Mouse (Mus musculus): Measurements from ENCODE around the gene Lyar. TPM values are rescaled to one million over a fixed set of nuclear protein-coding genes. Genes with fewer than 3 reads are reported as not detected.

Gene Lyar
- 10 to 100 TPM; 18.7 to 19.9 TPM for total RNA-seq (2021)
- long read RNA-seq, experiment 1, transcript Lyar-201 (9 exons, 1,563 nt): major isoform, 36 of 49 reads
- long read RNA-seq, experiment 1, partial matches to known transcripts: 0 of 49 reads
- long read RNA-seq, experiment 1, other reads (novel, unspliced or antisense): 13 of 49 reads
- long read RNA-seq, experiment 2, transcript Lyar-201 (9 exons, 1,563 nt): major isoform, 20 of 40 reads
- long read RNA-seq, experiment 2, partial matches to known transcripts: 4 of 40 reads
- long read RNA-seq, experiment 2, other reads (novel, unspliced or antisense): 16 of 40 reads

DNA sequence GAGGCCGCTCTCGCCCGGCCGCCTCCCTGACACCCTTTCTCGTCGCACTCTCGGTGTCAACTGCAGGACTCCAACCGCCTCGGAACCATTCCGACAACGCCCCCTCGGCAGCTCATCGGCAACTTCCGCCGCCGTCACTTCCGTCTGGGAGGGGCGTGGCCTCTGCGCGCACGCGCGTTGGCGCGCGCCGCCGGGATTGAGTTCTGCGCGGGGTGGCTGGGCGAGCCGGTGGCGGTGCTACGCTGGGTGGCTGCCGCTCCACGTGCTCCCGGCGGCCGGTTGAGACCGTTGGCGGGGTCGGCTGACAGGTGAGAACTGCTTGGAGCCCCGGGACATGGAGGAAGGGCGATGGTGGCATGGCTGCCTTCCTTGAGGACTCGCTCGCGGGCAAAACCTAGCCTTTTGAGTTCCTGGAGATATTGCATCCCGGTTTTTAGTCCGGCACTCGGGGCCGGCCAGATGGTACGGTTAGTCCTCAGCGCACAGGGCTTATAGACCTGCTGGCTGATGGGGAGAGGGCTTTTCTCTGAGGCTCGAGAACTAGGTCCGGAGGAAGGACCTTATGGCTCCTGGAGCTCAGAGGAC, at the start of gene Lyar, which contains the start of gene Zbtb49:
Gene Lyar, plus strand, starts transcription at position 143 of the 585 bp plus-strand sequence.
Gene Zbtb49, minus strand, starts transcription at position 130 of the 585 bp plus-strand sequence.
- intact Hi-C loops (cut with DNase I): loop anchor here (2.0 kb wide), 1 partner anchor 40 kb away; the partner anchor contains the start of gene Tmem128
- Histone ChIP-seq H3K27ac (peak within 1 kb of the TSS; percentile 91), H3K4me3 (peak within 1 kb of the TSS; percentile 98)
- no peak for TF ChIP-seq CTCF (IDR thresholded peaks at IDR 0.05)
- DNase-seq: peak; percentile 95

DNA sequence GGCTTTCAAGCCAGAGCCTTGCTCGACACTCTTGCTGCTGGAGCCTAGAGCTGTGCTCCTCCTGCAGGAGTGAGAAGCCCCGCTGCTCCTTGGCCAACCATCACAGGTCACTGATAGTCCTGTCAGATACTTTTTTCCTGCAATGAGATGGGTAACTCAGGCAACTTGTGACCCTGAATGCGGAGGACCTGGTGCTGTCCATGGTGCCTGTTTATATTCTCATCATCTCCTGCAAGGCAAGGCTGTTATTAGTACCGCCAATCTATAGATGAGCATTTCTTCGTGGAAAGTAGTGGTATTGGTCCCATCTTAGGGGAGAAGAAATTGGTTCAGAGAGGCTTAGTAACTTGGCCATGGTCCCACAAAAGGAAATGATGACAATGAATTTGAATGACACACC, 46.5 kb upstream of the Lyar start:
- no peak for DNase-seq
- no peak for TF ChIP-seq CTCF (IDR thresholded peaks at IDR 0.05)
- H3K4me3 ChIP-seq: no peak overlapping the region
- H3K27ac ChIP-seq: no peak overlapping the region
- intact Hi-C loops (cut with DNase I): no loop called here

DNA sequence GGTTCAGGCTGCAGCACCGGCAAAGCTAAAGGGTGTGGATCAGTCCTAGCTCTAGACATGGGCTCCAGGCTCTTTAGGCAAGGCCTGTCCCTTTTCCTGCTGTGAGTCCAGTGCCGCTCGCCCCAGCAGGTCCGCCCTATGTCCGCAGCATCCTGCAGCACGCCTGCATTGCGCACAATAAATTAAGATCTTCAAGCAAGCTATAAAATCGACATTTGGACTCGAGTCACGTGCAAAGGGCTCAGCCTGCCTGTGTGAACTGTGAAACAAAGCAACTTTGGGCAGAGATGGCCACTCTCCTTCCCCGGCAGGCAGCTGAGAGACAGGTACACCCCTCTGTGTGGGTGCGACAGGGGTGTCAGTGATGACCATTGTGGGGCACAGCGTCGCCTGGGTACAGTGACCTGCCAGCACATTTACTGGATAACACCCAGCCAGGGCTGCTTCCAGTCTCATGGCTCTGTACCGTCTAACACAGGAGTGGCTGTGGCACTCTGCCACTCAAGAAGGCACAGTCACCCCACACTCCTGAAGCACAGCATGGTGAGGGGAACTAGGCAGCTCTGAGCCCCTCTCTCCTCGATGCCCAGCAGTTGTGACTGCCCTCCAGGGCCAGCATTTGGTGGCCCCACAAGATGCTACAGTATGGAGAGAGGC, 45.9 kb upstream of the Lyar start:
- intact Hi-C loops (cut with DNase I): no loop called here
- DNase-seq: no peak
- H3K4me3 ChIP-seq: no peak overlapping the region
- TF ChIP-seq CTCF (IDR thresholded peaks at IDR 0.05): no peak
- no peak overlapping the region for H3K27ac ChIP-seq

DNA sequence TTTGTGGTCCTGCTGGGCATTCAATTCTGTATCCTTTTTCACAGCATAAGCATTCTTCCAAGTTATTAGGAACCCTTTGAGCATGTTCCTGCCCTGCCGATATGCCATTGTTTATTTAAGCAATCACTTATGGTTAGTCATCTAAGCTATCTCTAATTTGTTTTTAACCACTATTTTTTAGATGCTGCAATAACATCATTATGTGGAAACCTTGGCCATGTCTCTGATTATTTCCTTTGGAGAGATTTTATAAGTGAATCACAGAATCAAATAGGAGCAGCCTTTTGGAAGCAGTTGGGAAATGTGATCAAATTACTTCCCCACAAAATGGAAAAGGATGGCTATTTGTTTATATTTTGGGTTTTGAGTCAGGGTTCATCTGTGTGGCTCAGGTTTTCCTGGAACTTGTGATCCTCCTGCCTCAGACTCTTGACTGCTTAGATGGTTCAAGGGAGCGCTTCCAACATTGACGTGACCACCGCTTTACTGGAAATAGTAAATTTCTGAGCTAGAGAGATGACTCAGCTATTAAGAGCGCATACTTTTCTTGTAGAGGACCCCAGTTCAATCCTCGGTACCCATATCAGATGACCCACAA, 35.5 kb upstream of the Lyar start:
- intact Hi-C loops (cut with DNase I): no loop called here
- no peak for TF ChIP-seq CTCF (IDR thresholded peaks at IDR 0.05)
- Histone ChIP-seq H3K27ac (no peak overlapping the region), H3K4me3 (no peak overlapping the region)
- DNase-seq: no peak

GRCm38 (mm10) chr5:38187006-38187405, 33.3 kb upstream of the Lyar start:
- no peak for DNase-seq
- Histone ChIP-seq H3K27ac (no peak overlapping the region), H3K4me3 (no peak overlapping the region)
- TF ChIP-seq CTCF (IDR thresholded peaks at IDR 0.05): no peak
- intact Hi-C loops (cut with DNase I): no loop called here

DNA sequence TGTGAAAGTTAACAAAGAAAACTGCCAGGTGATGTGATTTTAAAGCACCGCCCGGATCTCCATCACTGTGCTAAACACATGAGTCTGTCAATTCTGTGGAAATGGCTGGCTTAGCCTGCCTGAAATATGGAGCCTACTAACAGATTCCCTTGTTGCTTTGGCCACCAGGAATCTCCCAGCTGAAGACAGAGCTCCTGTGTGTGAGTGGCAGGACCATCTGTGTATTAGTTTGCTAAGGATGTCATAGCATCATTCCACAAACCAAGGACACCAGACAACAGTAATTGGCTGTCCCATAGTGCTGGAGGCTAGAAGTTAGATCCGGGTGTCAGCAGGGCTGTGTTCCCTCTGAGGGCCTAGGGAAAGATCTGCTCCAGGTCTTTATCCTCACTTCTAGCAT, 29.4 kb upstream of the Lyar start:
- intact Hi-C loops (cut with DNase I): no loop called here
- H3K27ac ChIP-seq: no peak overlapping the region
- no peak for TF ChIP-seq CTCF (IDR thresholded peaks at IDR 0.05)

GRCm38 (mm10) chr5:38194946-38195345, 25.3 kb upstream of the Lyar start:
- intact Hi-C loops (cut with DNase I): no loop called here
- H3K27ac ChIP-seq: no peak overlapping the region
- DNase-seq: no peak
- TF ChIP-seq CTCF (IDR thresholded peaks at IDR 0.05): no peak
- no peak overlapping the region for H3K4me3 ChIP-seq

More for the DNA sequence above, 29.4 kb upstream of the Lyar start:
- no peak overlapping the region for H3K4me3 ChIP-seq
- no peak for DNase-seq

DNA sequence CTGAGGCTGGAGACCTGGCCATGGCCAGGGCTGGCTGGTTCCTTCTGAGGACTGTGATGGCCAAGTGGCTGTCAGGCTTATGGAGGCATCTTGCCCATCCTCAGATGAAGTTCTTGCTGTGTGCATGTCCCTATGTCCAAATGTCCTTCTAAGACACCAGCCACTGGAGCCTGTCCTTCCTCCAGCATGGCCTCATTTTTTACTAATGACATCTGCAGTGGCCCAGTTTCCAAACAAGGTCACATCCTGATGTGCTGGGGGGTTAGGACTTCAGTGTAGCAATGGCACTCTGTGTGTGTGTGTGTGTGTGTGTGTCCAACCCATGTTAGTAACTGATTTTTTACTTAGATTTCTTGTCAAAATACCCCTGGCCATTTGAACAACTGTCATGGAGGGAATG, 24.3 kb upstream of the Lyar start:
- no peak overlapping the region for H3K4me3 ChIP-seq
- intact Hi-C loops (cut with DNase I): loop anchor here (2.0 kb wide), 1 partner anchor 99 kb away; no protein-coding TSS in a partner anchor
- H3K27ac ChIP-seq: no peak overlapping the region
- no peak for DNase-seq
- no peak for TF ChIP-seq CTCF (IDR thresholded peaks at IDR 0.05)

DNA sequence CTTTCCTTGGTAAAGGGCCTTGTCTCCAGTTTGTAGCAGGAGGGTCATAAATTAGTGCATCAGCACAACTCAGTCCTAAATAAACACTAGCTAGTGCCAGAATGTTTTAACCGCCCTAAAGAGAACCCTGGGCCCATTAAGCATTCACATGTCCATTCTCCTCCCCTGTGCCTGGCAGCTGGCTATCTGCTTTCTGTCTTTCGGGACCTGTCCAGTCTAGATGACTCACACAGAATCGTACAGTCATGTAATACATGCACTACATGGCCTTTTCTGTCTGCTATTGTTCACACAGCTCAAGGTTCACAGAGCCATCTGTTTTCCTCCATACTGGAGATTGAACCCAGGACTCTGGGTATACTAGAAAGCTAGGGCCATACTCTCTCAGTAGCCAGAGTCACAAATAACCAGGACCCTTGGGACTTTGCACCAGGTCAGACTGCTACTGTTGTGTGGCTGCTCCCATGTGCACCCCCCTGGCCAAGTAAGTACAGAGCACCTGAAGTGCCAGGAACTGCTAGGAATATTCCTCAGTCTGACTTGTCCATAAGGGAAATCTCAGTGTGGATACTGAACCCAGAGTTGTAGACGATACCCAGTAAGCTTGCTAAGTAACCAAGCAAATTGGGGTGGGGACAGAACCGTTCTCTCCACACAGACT, 23.3 kb upstream of the Lyar start:
- intact Hi-C loops (cut with DNase I): loop anchor here (2.0 kb wide), 1 partner anchor 100 kb away; no protein-coding TSS in a partner anchor

GRCm38 (mm10) chr5:38197482-38197823, 22.8 kb upstream of the Lyar start:
- Histone ChIP-seq H3K27ac (no peak overlapping the region), H3K4me3 (no peak overlapping the region)
- intact Hi-C loops (cut with DNase I): loop anchor here (2.0 kb wide), 1 partner anchor 101 kb away; no protein-coding TSS in a partner anchor
- peak; percentile 89 for TF ChIP-seq CTCF (IDR thresholded peaks at IDR 0.05)
- peak; percentile 84 for DNase-seq

More for the DNA sequence above, 23.3 kb upstream of the Lyar start:
- H3K27ac ChIP-seq: no peak overlapping the region
- no peak for DNase-seq
- no peak overlapping the region for H3K4me3 ChIP-seq
- no peak for TF ChIP-seq CTCF (IDR thresholded peaks at IDR 0.05)

GRCm38 (mm10) chr5:38199686-38200085, 20.6 kb upstream of the Lyar start:
- intact Hi-C loops (cut with DNase I): no loop called here
- no peak for TF ChIP-seq CTCF (IDR thresholded peaks at IDR 0.05)
- no peak overlapping the region for H3K4me3 ChIP-seq
- no peak for DNase-seq
- H3K27ac ChIP-seq: no peak overlapping the region

DNA sequence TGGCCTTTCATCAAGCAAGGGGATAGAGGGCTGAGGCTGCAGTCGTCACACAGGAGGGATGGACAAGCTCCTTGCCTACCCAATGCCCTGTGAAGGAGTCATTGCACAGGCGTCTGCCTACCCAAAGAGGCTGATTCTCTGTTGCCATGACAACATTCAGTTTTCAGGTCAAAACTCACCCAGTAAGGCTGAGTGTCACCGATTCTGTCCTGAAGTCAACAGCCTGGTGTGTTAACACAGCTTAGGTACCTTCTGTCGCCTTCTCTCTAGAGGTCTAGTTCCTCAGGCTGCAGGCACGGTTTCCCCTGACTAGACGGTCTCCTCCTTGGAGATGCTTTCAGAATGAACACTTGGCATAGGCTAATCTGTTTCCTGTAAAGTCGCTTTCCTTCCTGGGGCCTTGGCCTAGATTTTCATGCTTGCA, 15.0 kb upstream of the Lyar start:
- no peak overlapping the region for H3K4me3 ChIP-seq
- no peak overlapping the region for H3K27ac ChIP-seq
- TF ChIP-seq CTCF (IDR thresholded peaks at IDR 0.05): no peak
- intact Hi-C loops (cut with DNase I): no loop called here
- DNase-seq: no peak
